Mouse (Mus musculus) forebrain, embryonic 10.5 days (tissue): ENCODE measurements around the gene Stxbp5. TPM values are rescaled to one million over a fixed set of nuclear protein-coding genes. Genes with fewer than 3 reads are reported as not detected.

Experiments used
- polyA plus RNA-seq: library from polyadenylated mRNA; unstranded; fragments of >200 nt; fragmentation: Nextera tagmentation; extraction: Ambion mirVana; gene quantifications from 2 replicates; pipeline ENCODE4 v1.2.1, GENCODE M21; 2016

The Stxbp5 gene
- polyA plus RNA-seq, 1 experiment from 2014 or later = 4.2 TPM

Other genes with a start within 250 kb of the Stxbp5 start
- 4.6 and 4.7 TPM in 2 replicates for gene Samd5, start 225.9 kb downstream of the Stxbp5 start, polyA plus RNA-seq